Mouse (Mus musculus) lung, adult 18-20 months (tissue): ENCODE data around the gene Tmed1.
"Not testable (repeated sequence)": the region's sequence is repeated elsewhere in the genome, so short reads cannot be mapped to it uniquely, and the experiment has no call there.

Source experiments
- DNase-seq, 2 experiments: peaks; one replicate each; pipeline ENCODE4 v3.0.0; 2022; ENCODE audit warnings: mixed read lengths in 2 of 2

Tmed1 gene

DNA sequence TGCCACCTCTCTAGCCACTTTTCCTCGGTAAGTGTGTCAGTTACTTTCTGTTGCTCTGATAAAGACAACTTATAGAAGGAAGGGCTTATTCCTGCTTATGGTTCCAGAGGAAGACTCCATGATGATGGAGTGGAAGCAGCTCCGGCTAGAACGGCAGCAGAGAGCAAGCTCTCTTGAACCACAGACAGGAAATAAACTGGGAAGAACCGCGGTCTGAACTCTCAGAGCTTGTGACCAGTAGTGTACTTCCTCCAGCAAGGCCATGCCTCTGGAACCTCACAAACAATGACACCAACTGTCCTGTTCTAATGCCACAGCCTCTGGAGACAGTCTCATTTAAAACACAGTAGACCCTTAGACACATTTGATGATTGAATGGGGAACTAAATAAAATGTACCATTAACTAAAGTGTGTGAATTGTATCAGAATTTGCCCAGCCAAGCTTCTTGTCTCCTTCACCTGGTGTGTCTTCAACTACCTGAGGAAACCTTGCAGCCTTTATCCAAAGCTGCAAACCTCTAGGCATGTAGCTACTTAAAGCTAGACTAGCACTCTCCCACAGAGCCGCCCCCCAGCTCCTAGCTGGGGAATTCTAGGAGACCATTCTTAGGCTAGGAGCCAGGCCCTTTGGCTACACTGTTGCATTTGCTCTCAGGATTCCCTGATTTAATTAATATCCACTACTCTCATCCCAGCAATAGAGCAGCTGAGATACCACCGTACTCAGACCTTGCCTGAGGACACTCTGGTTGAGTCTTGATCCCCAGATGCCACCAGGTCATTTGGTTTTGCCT lies 15.3 kb upstream of the Tmed1 start:
- DNase-seq = no peak

DNA sequence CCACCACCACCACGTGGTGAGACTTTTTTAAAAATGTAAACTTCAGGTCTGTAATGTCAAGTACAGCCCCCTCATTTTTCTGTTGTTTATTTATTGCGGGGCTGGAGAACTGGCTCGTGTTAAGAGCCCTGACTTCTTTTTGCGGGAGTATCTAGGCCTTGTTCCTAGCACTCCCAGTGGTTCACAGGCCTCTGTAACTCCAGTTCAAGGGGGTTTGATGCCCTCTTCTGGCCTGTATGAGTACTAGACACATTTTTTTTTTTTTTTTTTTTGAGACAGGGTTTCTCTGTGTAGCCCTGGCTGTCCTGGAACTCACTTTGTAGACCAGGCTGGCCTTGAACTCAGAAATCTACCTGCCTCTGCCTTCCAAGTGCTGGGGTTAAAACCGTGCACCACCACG lies 8.6 kb upstream of the Tmed1 start:
- DNase-seq = not testable (repeated sequence)

DNA sequence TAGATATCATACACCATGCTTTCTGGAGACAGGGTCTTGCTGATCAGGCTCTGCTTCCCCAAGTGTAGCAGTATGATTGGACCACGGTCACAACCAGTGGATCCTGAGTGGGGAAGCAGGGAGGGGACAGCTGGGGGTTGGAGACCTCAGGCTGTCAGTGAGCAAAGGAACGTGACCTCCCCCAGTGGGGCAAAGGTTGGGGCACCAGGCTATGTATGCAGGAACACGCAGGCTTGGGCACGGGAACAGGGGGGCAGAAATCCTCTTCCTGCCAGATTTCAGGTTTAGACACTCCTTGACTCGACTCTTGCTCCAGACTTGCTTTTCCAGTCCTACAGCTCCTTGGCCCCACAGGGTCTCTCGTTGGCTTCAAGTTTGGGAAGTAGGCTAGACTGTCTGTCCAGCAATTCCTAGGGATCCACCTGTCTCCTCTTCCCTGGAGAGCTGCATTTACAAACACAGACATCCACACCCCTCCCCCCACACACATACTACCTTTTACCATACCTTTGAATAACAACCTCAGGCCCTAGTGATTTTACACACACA lies 8.0 kb upstream of the Tmed1 start:
- no peak for DNase-seq

DNA sequence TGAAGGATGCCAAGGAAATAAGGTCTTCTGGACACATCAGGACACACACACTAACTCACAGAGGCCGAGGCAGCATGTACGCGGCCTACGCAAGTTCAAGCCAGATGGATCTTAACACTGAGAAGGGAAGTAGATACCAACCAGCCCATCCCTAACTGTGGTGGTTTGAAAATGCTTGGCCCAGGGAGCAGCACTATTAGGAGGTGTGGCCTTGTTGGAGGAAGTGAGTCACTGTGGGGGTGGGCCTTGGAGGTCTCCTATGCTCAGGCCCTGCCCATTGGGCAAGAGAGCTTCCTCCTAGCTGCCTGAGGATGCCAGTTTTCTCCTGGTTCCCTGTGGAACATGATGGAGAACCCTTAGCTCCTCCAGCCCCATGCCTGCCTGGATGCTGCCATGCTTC lies 3.4 kb upstream of the Tmed1 start:
- no peak for DNase-seq

DNA sequence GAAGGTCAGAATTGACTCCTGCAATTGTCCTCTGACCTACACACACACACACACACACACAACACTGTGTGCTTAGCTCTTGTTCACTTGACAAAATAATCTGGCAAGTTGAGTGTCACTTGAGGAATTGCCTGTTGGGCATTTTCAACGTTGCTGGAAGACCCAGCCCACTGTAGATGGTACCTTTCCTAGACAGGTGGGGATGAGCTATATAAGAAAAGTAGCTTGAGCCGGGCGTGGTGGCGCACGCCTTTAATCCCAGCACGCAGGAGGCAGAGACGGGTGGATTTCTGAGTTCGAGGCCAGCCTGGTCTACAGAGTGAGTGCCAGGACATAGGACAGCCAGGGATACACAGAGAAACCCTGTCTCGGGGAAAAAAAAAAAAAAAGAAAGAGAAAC lies 1.0 kb upstream of the Tmed1 start:
- DNase-seq = no peak

DNA sequence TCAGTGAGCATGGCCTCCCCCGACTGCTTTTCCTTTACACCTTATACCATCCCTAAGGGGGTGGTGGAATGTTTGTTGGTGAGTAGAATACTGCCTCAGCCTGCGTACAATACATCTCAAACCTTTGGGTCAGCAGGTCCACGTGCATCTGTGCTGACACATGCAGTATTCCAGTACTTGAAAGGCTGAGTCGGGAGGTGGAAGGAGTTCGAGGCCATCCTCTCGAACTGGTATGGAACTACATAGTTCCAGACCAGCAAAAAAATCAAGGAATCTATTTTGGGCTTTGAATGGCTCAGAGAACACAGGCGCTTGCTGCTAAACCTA lies 600 bp upstream of the Tmed1 start:
- DNase-seq = no peak

DNA sequence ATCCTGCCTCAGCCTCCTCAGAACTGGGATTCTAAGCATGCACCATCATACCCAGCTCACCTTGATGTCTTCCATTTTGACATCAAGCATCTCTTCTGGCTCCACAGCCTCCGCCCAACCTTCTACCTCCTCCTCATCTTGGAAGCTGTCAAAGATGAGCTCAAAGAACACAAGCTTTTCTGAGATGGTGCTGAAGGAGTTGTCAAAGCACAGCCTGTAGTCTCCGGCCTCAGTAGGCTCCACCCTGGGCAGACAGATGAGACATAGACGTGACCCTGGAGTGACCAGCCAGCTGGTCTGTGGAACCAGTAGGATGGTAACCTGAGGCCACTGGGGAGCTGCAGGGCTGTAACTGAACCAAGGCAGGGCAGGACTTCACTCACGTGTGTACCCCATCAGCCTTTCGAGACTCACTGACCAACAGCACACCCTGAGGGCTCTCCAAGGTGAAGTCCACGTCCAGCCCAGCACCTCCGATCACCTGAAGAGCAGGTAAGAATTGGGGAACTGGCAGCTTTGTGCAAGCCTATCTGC lies 1.1 kb downstream of the Tmed1 start:
- no peak for DNase-seq

DNA sequence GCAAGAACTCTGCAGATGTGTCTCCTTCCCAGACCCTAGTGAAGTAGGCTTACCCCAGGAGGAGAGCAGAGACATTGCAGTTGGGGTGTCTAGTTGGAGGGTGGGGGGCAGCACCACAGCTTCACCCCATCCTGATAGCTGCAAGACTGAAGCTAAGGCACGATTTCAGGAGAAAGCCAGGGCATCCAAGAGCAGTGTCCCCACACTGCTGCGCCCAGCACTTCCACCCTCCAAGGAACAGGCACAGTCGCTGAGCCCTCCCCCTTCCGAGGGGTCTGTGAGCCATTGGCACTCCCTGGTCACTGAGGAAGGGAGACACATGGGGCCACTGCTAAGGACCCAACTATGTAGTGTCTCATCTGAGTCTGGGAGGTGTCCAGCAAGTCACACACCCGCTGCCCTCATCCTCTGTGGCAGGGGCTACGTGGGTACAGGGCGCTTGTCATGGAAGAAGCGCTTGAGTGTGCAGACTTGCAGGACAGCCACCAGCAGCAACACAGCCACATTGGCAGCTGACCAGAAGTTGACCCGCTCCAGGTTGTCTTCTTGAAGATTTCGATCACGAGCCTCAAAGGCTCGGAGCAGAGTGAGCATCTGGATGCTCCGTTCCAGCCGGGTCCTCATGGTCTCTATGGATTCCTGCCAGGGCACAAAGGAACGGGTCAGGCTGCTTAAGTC lies 2.2 kb downstream of the Tmed1 start:
- DNase-seq = no peak

DNA sequence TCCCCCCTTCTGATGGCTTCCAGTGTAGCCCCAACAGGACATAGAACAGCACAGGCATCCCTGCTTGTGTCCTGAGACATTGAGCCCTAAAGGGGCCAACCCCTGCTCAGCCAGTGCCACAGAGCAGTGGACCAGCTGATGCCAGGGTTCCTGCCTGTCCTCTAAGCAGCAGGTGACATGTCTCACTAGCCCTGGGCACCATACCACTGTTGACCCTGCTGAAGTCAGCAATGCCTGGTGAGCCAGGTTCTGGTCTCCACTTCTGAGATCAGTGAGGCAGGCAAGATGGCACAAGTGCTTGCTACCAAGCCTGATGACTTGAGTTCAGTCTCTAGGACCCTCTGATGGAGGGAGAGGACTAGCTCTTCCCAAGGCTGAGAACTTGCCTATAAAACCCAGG lies 4.3 kb downstream of the Tmed1 start:
- DNase-seq = no peak

DNA sequence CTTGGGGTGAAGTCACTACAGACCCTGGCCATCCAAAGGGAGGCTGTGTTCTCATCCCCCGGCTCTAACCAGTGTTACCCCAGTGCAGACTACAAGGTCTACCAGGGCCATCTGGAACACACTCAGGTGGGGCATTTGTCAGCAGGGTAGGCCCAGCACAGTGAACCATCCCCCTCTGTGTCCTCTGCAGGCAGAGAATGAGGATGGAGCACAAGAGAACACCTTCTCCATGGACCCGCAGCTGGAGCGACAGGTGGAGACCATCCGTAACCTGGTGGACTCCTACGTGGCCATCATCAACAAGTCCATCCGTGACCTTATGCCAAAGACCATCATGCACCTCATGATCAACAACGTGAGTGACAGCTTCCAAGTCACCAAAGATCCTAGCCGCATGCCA lies 6.7 kb downstream of the Tmed1 start:
- DNase-seq = no peak

DNA sequence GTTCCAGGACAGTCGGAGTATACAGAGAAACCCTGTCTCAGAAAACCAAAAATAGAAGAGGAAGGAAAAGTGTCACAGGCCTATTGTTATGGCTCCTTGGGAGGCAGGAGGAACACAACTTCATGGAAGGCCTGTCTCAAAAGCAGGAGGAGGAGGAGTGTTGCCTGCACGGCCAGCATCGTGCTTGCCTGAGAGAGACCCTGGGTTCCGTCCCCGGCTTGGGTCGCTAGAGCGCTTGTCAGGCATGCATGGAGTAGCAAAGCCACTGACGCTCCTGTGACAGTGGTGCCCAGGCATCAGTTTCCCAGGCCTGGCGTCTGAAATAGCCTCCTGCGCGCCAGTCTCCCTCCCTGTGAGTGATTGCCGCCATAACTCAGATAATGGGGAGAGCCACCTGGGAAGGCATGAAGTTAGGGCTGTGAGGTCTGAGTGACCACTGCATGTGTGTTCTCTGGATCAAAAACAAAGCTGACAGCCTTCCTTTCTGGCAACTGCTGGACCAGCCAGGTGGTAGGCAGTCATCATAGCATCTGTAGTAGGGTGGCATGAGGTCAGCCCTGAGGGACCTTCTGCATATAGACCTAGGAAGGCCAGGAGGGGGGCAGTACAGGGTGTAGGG lies 11.7 kb downstream of the Tmed1 start:
- DNase-seq = no peak

DNA sequence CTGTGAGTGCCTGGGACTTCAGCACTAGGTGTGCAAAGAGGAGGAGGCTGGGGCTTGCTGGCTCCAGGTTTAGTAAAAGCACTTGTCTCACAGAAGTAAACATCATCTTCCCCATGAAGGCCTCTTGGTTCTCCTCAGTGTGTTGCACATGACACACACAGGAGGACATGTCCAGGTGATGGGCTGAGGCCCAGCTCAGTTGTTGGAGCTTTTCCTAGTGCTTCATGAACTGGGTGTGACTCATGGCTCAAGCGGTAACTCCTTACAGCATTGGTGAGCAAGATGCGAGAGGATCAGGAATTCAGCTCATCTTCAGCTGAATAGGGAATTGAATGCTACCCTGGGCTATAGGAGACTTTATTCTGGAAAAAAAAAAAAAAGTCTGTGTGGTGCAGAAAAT lies 12.4 kb downstream of the Tmed1 start:
- DNase-seq = no peak

DNA sequence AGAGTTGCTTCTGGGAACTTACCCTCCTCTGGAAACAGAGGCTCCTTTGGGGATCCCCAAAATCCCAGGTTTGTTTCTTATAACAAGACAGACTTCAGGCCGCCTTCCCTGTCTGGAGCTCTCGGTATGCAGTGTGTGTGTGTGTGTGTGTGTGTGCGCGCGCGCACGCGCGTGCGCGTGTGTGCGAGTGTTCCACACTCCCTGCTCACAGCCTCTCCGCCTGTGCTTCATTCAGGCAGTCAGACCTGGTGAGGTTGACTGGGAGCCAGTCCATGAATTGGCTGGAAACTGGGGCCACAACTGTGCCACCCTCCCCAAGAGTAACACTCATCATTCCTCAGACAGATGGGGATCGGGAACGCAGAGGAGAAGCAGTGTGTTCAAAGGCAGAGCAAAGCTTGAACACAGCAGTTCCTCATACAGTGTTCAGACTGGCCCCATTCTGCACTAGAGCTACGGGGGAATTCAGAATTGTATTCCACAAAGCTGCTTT lies 13.0 kb downstream of the Tmed1 start:
- DNase-seq = no peak

DNA sequence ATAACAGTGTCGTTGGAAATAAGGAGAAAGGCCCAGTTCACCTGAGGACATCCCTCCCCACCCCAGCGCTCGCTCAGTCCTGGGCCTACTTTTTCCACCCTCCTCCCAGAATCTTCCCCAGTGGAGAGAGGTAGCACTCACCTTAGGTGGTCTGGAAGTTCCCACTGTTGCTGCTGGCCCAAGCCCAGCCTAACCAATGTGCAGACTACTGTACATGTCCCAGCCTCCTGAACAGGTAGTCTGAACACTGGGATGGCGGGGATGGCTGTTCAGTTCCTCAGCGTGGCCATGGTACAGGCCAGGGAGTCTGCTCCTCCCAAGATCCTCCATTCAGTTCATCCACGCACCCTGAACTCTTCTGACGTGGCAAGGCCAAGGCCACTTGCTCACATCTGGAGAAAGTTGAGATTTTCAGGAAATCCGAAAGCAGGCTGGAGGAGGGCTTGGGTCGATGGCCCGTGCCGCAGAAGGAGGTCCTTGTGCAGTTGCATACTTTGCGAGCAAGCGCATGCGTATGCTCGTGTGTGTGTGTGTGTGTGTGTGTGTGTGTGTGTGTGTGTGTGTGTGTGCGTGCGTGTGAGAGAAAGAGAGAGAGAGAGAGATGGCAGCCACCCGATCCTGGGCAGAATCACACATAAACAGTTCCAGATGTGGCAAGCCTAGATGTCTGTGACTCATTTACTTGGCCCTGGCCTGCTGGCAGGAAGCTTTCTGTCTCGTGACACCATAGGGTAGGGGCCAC lies 13.6 kb downstream of the Tmed1 start:
- DNase-seq = no peak

DNA sequence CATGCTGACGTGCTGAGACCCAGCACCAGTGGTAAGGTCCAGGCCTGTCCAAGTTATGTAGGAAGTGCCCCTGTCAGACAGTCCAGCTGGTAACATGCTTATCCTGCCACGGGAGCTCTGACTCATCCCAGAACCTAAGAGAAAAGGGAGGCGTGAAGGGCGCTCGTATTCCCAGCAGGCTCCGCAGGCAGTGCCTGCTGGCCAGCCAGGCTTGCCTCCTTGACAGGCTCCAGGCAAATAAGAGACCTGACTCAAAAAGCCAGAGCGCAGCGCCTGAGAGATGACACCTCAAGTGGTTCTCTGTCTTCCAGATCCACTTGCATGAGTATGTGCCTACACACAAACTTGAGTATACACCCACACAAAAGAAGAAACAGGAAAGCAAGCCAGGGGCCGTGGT lies 15.3 kb downstream of the Tmed1 start:
- no peak for DNase-seq

DNA sequence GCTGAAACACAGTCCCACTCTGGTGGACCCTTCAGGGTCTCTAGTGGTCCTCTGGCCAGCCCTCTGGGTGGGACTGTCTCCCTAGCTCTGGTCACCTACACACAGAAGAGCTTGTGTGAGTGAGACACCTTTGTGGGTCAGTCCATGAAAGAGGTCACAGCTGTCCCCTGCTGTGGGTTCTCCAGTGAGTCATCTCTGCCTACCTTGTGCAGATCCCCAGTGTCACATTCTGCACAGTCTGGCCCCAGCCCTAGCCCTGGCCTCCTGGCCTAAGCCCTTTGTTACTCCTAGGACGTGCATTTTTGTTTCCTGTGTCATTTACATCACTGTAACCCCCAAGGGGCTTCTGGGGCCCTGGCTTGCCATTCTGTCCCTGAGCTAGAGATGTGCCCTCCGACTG lies 16.1 kb downstream of the Tmed1 start:
- no peak for DNase-seq

DNA sequence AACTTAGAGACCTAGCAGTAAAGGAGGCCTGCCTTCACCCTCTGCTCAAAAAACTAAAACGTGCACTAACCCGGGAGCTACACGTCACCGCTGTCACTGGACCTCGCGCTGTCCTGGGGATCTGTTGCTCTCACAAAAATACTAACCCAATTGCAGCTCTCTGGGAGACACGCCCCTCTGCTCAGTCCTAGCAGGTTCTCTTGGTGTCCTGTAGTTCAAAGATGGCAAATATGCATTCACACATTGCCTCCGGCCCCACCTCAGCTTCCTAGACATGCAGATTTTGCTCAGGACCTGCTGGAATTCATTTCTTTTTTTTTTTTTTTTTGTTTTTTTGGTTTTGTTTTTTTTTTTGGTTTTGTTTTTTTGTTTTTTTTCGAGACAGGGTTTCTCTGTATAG lies 19.4 kb downstream of the Tmed1 start:
- DNase-seq = no peak

DNA sequence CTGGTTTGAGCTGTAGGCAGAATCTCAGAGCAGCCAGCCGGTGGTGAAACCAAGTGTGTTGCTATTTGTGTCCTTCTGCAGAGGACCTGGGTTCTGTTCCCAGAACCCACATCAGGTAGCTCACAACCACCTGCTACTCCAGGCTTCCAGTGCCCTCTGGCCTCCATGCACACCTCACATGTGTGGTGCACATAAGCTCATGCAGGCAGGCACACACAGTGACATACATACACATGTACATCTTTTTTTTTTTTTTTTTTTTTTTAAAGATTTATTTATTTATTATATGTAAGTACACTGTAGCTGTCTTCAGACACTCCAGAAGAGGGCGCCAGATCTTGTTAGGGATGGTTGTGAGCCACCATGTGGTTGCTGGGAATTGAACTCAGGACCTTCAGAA lies 21.8 kb downstream of the Tmed1 start:
- not testable (repeated sequence) for DNase-seq

DNA sequence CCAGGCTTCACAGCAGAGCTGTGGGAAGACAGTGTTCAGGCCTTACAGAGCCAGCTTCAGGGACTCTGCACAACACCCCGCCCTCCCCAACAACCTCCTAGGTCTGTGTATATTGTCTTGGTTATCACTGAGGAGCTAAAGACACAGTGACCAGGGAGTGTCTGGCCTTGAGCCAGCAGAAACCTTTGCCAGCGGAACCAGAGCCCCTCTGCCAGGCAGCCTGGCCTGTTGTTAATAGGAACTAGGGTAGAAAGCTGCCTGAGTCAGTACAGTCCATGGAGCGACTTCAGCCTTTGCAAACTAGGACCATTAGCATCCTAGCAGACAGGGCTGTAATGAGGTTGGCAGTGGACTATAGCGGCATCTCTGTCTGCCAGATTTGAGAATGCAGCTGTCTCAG lies 26.0 kb downstream of the Tmed1 start:
- DNase-seq = no peak

DNA sequence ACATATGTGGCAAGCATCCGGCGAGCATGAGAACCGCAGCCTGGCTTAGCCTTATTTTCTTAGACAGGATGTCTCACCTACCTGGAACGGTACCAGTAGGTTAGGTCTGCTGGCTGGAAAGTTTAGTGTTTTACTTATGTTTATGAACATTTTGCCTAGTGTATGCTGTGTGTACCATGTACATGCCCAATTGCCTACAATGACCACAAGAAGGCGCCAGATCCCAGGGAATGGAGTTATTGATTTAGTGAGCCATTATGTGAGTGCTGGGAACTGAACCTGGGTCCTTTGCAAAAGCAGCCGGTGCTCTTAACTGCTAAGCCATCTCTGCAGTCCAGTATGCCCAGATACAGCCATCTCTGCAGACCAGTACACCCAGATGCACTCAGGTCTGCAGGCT lies 32.3 kb downstream of the Tmed1 start:
- DNase-seq = no peak

DNA sequence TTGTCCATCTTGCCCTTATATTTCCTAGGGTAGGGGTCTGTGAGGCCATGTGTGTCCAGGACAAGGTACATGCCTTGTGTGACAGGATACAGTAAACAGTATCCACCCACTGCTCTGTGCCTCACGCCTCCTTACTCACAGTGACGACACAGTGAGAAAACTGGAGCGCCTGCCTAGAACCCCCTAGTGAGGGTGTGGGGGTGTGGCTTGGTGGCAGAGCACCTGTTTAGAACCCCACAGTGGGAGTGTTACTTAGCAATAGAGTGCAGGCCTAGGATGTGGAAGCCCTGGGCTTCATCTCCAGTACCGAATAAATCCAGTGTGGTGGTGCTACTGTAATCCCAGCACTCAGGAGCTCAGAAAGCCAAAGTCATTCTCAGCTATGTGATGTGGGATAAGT lies 37.1 kb downstream of the Tmed1 start:
- DNase-seq = no peak

DNA sequence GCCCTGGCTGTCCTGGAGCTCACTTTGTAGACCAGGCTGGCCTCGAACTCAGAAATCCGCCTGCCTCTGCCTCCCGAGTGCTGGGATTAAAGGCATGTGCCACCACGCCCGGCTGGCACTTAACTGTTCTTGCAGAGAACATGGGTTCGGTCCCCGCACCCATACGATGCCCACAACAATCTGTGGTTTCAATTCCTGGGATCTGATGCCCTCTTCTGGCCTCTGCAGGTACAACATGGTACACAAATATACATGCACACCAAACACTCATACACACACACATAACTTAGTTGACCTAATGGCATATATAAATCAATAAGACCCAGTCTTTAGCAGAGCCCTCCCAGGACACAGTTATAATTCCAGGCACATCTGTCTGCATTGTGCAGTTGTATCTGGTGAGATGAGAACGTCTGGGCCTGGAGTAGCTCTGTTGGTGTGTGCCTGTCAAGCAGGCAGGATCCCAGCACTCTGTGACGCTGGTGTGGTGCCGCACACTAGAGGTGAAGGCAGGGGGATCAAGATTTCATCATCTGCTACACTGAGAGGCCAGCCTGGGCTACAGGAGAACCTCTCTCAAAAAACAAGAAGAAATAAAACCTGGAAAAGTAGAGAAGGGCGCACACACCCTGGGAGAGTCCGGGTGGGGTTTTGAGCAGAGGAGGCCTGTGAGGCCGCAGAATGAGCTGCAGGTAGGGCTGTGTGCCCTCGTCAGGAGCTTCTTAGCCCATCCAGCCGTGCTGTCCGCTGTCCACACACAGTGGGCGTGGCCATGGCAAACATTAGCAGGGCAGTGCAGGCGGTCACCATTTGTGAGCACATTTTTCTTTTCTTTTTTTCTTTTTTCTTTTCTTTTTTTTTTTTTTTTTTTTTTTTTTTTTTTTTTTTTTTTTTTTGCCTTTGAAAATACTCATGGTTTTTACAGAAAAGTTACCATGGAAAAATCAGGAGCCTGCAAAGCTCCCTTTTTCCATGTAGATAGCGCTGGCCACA lies 40.7 kb downstream of the Tmed1 start:
- DNase-seq = peak; percentile 52 to 58
